Mouse (Mus musculus) testis, adult 2 months (tissue): Measurements from ENCODE around the gene Ebi3. TPM values are rescaled to one million over a fixed set of nuclear protein-coding genes. Genes with fewer than 3 reads are reported as not detected.

Experiments
- H3K27ac ChIP-seq: fragments of 200-500 bp; 2 replicates; pipeline ENCODE4 v1.5.1; 2012; ENCODE audit warnings: low read depth, low read length; ENCODE audit not compliant: control insufficient read depth, insufficient read depth
- H3K27me3 ChIP-seq: fragments of 200-500 bp; 2 replicates; pipeline ENCODE4 v1.6.1; 2012; ENCODE audit warnings: mild to moderate bottlenecking, low read length, moderate library complexity; ENCODE audit not compliant: control insufficient read depth, insufficient read depth
- H3K36me3 ChIP-seq: fragments of 200-500 bp; 2 replicates; pipeline ENCODE4 v1.6.1; 2012; ENCODE audit warnings: mild to moderate bottlenecking, low read length; ENCODE audit not compliant: control insufficient read depth, insufficient read depth
- H3K4me1 ChIP-seq: fragments of 200-500 bp; 2 replicates; pipeline ENCODE4 v1.6.1; 2012; ENCODE audit warnings: low read length; ENCODE audit not compliant: control insufficient read depth, insufficient read depth
- H3K4me3 ChIP-seq: fragments of 200-500 bp; 2 replicates; pipeline ENCODE4 v1.5.1; 2012; ENCODE audit warnings: low read depth, mild to moderate bottlenecking, low read length, moderate library complexity, mixed read lengths; ENCODE audit not compliant: control insufficient read depth
- CTCF ChIP-seq: fragments of 200-500 bp; IDR thresholded peaks from 2 replicates; pipeline ENCODE4 v1.5.1; 2012; ENCODE audit warnings: low read depth, mild to moderate bottlenecking, inconsistent platforms, low read length, moderate library complexity; ENCODE audit not compliant: control insufficient read depth, insufficient read depth, insufficient replicate concordance
- POLR2A ChIP-seq: fragments of 200-500 bp; IDR thresholded peaks from 2 replicates; pipeline ENCODE4 v1.6.1; 2012; ENCODE audit warnings: low read depth, mild to moderate bottlenecking, inconsistent platforms, low read length, moderate library complexity; ENCODE audit not compliant: control insufficient read depth
- polyA plus RNA-seq: library from polyadenylated mRNA; depleted of rRNA; stranded (reverse); fragments of >200 nt; gene quantifications from 2 replicates; pipeline ENCODE4 v1.2.3, GENCODE M21; 2012

The Ebi3 gene
- polyA plus RNA-seq, 1 experiment = 0.75 TPM

DNA sequence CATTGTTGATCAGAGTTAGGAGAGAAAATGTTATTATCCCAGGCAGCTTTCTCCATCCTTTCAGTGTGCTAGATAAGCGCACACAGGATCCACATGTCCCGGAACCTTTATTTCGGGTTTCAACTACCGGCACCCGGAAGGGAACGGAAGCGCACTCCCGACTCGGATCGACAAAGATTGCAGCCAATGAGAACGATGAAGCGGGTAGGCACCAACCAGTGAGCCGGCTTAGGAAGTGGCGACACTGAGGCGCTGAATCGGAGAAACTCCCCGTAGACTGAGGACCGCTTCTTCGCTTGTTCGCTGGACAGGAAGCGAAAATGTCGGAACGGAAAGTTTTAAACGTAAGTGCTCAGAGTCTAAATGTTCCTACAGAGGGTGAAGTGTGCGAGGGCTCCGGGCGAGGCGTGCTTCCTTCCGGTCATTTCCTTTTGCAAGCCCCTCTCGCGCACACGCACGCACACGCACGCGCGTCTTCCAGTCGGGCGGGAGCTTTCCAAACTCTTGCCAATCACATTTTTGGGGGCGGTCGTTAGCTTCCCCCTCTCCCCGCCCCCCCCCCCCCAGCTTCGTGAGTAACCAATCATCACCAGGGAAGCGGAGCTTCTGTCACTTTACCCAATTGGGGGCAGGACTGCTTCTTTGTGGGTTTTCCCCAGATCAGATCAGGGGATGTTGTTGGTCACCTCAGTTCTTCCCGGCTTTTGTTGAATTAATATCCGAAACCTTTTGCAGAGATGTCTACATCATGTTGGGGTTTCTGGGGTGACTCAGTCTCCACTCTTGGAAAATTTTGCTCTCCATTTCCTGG is 6.7 kb downstream of the Ebi3 start, which contains the start of gene Yju2:
Gene Yju2 (plus strand): TSS at position 182 of the 811 bp plus-strand sequence.
- Histone ChIP-seq H3K27ac (peak within 1 kb of the TSS; percentile 98), H3K36me3 (no peaks in the 10 kb centered on the region), H3K4me3 (peak within 1 kb of the TSS; percentile 99), H3K27me3 (no peaks in the 10 kb centered on the region), H3K4me1 (peaks cover 18% of the 10 kb centered on the region)
- 0 out of 2 replicates have a peak, but pooled peaks have one; percentile 11 for TF ChIP-seq CTCF
- peak; percentile 70; the same call in 1 of the 2 replicates for TF ChIP-seq POLR2A

- Histone ChIP-seq H3K4me3 (no peak overlapping the region), H3K27me3 (no peaks in the 10 kb centered on the region), H3K4me1 (peaks cover 16% of the 10 kb centered on the region), H3K36me3 (no peaks in the 10 kb centered on the region), H3K27ac (no peak overlapping the region)
- TF ChIP-seq CTCF (no peak), POLR2A (no peak)
These were observed 7.7 kb downstream of the Ebi3 start for GRCm38 (mm10) chr17:55959946-55960740.

DNA sequence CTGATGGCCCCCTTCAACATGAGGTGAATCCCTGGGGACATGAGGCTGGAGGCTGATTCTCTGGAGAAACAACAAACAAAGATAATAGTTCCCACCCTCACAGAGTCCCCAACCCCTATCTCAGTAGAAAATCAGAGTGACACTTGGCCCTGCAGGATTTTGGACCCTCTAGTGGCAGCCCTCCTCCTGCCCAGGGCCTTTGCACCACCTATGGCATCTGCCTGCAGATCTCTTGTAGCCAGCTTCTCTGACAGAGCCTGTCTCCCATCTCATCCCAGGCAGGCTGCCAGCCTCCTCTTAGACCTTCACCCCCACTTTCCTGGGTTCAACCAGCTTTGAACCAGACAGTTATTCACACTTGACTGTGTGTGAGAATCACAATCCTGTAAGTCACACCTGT is 8.4 kb downstream of the Ebi3 start:
- TF ChIP-seq POLR2A (no peak), CTCF (no peak)
- Histone ChIP-seq H3K4me3 (no peak overlapping the region), H3K36me3 (no peaks in the 10 kb centered on the region), H3K27ac (no peak overlapping the region), H3K4me1 (peaks cover 16% of the 10 kb centered on the region), H3K27me3 (no peaks in the 10 kb centered on the region)

- Histone ChIP-seq H3K36me3 (no peaks in the 10 kb centered on the region), H3K4me3 (no peak overlapping the region), H3K27me3 (no peaks in the 10 kb centered on the region), H3K27ac (no peak overlapping the region), H3K4me1 (peaks cover 9% of the 10 kb centered on the region)
- no peak for TF ChIP-seq POLR2A
- no peak for TF ChIP-seq CTCF
These were observed 9.2 kb downstream of the Ebi3 start for GRCm38 (mm10) chr17:55961631-55962030.

DNA sequence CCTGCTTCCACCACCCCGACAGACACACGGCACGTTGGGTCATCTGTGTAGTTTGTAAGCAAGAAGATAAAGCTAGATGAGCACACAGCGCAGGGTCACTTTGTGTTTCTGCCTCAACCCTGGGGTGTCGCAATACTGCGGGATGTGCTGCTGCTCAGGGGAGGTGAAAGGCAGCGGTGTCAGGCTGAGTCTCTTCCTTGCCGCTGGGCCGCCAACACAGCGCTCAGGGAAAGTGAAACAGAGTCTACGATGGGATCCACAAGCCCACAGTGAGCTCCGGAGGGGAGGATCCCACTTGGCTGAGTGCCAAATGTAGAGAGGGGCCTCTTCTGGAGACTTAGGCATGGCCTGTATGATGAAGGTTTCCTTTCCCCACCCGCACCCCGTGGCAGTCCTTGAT is 10.7 kb downstream of the Ebi3 start:
- Histone ChIP-seq H3K36me3 (no peaks in the 10 kb centered on the region), H3K4me3 (no peak overlapping the region)
- no peak for TF ChIP-seq POLR2A
- TF ChIP-seq CTCF = no peak

DNA sequence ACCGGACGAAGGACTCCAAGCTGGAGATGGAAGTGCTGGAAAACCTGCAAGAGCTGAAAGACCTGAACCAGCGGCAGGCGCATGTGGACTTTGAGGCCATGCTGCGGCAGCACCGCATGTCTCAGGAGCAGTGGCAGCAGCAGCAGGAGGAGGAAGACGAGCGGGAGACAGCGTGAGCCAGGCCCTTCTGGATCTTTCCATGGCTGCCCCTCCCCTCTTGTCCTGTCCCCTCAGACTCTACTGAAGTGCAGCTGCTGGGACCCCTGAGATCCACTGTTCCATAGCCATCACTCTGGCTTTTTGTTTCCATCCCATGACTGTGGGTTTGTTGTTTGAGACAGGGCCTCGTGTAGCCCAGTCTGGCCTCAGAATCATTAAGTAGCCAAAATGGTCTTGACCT is 12.1 kb downstream of the Ebi3 start:
- Histone ChIP-seq H3K36me3 (no peaks in the 10 kb centered on the region), H3K4me3 (no peak overlapping the region), H3K27ac (no peak overlapping the region), H3K27me3 (no peaks in the 10 kb centered on the region), H3K4me1 (peaks cover 3% of the 10 kb centered on the region)
- no peak for TF ChIP-seq POLR2A
- TF ChIP-seq CTCF = no peak

More for the DNA sequence above, 10.7 kb downstream of the Ebi3 start:
- Histone ChIP-seq H3K27me3 (no peaks in the 10 kb centered on the region), H3K27ac (no peak overlapping the region), H3K4me1 (peaks cover 7% of the 10 kb centered on the region)

- TF ChIP-seq POLR2A (no peak), CTCF (no peak)
- Histone ChIP-seq H3K36me3 (no peaks in the 10 kb centered on the region), H3K4me1 (peaks cover 1% of the 10 kb centered on the region), H3K4me3 (no peak overlapping the region), H3K27ac (no peak overlapping the region), H3K27me3 (no peaks in the 10 kb centered on the region)
These were observed 12.6 kb downstream of the Ebi3 start for GRCm38 (mm10) chr17:55964996-55965395.
